Mouse (Mus musculus) brain, embryonic 14.5 days (tissue): ENCODE measurements around the gene Elmo2. TPM values are rescaled to one million over a fixed set of nuclear protein-coding genes. Genes with fewer than 3 reads are reported as not detected.

Experiments
- DNase-seq: peaks from one replicate; pipeline ENCODE4 v3.0.0-alpha.2; 2011; ENCODE audit warnings: low read depth
- CTCF ChIP-seq: fragments of 200-500 bp; IDR thresholded peaks from 2 replicates; pipeline ENCODE4 v1.5.1; 2012; ENCODE audit warnings: inconsistent platforms, mild to moderate bottlenecking, moderate library complexity, borderline replicate concordance; ENCODE audit not compliant: insufficient read depth, insufficient read length; ENCODE audit errors: extremely low read depth
- POLR2A ChIP-seq: fragments of 200-500 bp; IDR thresholded peaks from 2 replicates; pipeline ENCODE4 v1.6.1; 2012; ENCODE audit warnings: mild to moderate bottlenecking, inconsistent platforms, borderline replicate concordance; ENCODE audit not compliant: poor library complexity, insufficient read depth, insufficient read length, severe bottlenecking; ENCODE audit errors: extremely low read depth
- polyA plus RNA-seq: library from polyadenylated mRNA; depleted of rRNA; stranded (reverse); fragments of >200 nt; gene quantifications from 2 replicates; pipeline ENCODE4 v1.2.3, GENCODE M21; 2012

Elmo2 gene
- polyA plus RNA-seq, 1 experiment, result 114 TPM

GRCm38 (mm10) chr2:165266739-165267138 is 59.5 kb downstream of the Elmo2 start:
- DNase-seq, result peak; percentile 52
- TF ChIP-seq POLR2A, result no peak
- no peak for TF ChIP-seq CTCF

GRCm38 (mm10) chr2:165263861-165264260 is 62.4 kb downstream of the Elmo2 start:
- TF ChIP-seq CTCF, result no peak
- TF ChIP-seq POLR2A, result no peak
- peak; percentile 67 for DNase-seq

- TF ChIP-seq CTCF (no peak), POLR2A (no peak)
- no peak for DNase-seq
These were observed 63.8 kb downstream of the Elmo2 start for GRCm38 (mm10) chr2:165262274-165262990.

- TF ChIP-seq POLR2A, result no peak
- no peak for TF ChIP-seq CTCF
- DNase-seq, result no peak
These were observed 66.4 kb downstream of the Elmo2 start for GRCm38 (mm10) chr2:165259859-165260258.

GRCm38 (mm10) chr2:165258321-165258720 is 68.0 kb downstream of the Elmo2 start:
- no peak for DNase-seq
- TF ChIP-seq CTCF (no peak), POLR2A (no peak)

- DNase-seq, result peak; percentile 47
These were observed 69.0 kb downstream of the Elmo2 start for GRCm38 (mm10) chr2:165257151-165257834.

GRCm38 (mm10) chr2:165256213-165256612 is 70.1 kb downstream of the Elmo2 start:
- DNase-seq, result no peak

More at GRCm38 (mm10) chr2:165257151-165257834, 69.0 kb downstream of the Elmo2 start:
- TF ChIP-seq CTCF, result no peak
- no peak for TF ChIP-seq POLR2A

GRCm38 (mm10) chr2:165253867-165254266 is 72.4 kb downstream of the Elmo2 start:
- DNase-seq, result peak; percentile 70
- no peak for TF ChIP-seq POLR2A
- peak; percentile 5; the same call in 1 of the 2 replicates for TF ChIP-seq CTCF

More at GRCm38 (mm10) chr2:165256213-165256612, 70.1 kb downstream of the Elmo2 start:
- TF ChIP-seq POLR2A (no peak), CTCF (no peak)

- no peak for TF ChIP-seq CTCF
- no peak for TF ChIP-seq POLR2A
- DNase-seq, result no peak
These were observed 73.0 kb downstream of the Elmo2 start for GRCm38 (mm10) chr2:165253269-165253668.

GRCm38 (mm10) chr2:165252801-165253200 is 73.5 kb downstream of the Elmo2 start:
- no peak for TF ChIP-seq POLR2A
- no peak for TF ChIP-seq CTCF
- DNase-seq, result no peak

GRCm38 (mm10) chr2:165252381-165252780 is 73.9 kb downstream of the Elmo2 start:
- no peak for TF ChIP-seq POLR2A
- TF ChIP-seq CTCF, result no peak
- DNase-seq, result no peak

- DNase-seq, result no peak
- TF ChIP-seq POLR2A, result no peak
- TF ChIP-seq CTCF, result no peak
These were observed 75.4 kb downstream of the Elmo2 start for GRCm38 (mm10) chr2:165250903-165251302.

GRCm38 (mm10) chr2:165248967-165249366 is 77.3 kb downstream of the Elmo2 start:
- TF ChIP-seq POLR2A (no peak), CTCF (no peak)

More at GRCm38 (mm10) chr2:165248967-165249366, 77.3 kb downstream of the Elmo2 start:
- DNase-seq, result peak; percentile 67
